Mouse (Mus musculus) mesoderm, embryonic 11.5 days (tissue): ENCODE results near the gene Dnase2a.

Experiments used
- DNase-seq: peaks from one replicate; pipeline ENCODE4 v3.0.0-alpha.2; 2012; ENCODE audit warnings: low read depth, low spot score

The Dnase2a gene

GRCm38 (mm10) chr8:84908421-84909161 is at the start of gene Dnase2a:
Dnase2a (plus strand) TSS chr8:84908560.
- DNase-seq: peak; percentile 97

- peak; percentile 68 for DNase-seq
These were observed 36.7 kb upstream of the Dnase2a start, which contains the start of gene Syce2 for GRCm38 (mm10) chr8:84871376-84872308. Syce2 (plus strand) TSS chr8:84872111.

- peak; percentile 16 for DNase-seq
These were observed 35.9 kb upstream of the Dnase2a start for GRCm38 (mm10) chr8:84872309-84872965.

DNA sequence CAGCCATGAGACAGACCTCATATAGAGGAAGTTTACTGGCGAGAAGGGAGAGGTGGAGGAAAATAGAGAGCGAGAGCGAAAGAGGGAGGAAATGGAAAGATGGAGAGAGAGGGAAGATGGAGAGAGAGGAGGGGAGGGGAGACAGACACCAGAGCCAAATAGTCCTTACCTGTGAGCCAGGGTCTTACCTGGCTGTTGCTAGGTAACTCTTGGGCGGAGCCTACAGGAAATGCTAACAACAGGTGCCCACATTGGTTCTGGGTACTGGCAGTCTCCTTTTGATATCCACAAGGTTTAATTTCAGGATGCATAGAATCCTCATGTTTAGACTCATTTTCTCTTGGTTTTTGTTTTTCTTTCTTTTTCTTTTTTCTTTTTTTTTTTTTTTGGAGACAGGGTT is 35.3 kb upstream of the Dnase2a start:
- no peak for DNase-seq

DNA sequence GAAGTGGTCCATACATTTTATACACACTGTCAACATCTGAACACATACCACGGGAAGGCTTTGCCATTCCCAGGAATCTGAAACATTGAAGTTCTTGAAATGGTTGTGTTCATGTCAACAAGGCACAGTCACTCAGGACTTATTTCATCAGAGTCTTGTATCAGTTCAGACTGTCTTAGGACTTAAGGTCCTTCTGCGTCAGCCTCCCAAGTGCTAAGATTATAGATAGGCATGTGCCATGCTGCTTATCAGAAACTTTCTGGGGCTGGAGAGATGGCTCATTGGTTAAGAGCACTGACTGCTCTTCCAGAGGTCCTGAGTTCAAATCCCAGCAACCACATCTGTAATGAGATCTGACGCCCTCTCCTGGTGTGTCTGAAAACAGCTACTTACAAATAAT is 34.0 kb upstream of the Dnase2a start:
- DNase-seq: no peak

DNA sequence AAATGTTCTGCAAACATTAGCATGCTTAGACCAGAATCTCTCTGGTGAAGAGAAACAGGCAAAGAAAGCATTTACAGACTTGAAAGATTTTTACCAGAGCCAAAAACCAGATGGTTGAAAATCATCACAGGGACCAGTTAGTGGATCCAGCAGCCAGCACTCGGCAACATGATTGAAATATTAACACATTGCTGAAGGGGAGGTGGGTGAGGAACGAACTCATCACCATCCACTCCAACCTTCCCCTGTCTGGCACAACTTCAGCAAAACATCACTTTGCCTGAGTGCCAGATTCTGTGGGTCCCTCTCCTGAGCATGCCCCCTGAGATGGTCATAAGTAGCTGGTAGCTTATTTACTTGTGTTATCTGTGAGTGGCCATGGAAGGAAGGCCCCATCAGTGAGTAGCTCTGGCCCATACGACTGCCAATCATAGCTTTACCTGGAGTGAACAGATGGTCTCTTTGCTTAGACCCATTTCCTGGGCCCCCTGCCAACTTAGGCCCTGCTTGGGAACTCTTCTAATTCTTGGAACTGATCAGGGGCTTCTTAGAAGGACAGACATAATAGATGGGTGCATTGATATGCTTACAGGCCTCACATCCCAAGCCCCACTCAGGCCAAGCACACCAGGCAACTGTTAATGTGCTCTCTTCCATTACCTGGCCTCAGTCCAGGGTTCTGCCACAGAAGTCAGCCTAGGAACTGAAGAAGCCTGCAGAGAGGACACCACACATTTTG is 30.9 kb upstream of the Dnase2a start:
- no peak for DNase-seq

DNA sequence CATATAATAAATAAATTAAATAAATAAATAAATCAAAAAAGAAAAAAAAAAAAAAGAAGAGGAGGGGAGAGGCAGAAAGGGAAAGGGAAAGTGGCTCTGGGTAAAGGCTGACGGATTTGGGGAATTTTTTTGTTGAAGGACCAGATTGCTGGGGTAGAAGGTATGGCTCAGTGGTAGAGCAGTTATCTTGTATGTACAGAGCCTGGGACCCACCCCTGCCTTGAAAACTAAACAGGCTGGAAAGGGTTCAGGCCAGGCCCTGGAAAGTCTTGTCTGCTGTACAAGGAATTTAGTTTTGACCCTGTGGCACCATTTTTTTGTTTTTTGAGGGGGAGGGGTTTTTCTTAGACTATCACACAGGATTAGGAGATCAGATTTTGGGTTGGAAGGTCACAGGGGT is 29.4 kb upstream of the Dnase2a start:
- DNase-seq: no peak

DNA sequence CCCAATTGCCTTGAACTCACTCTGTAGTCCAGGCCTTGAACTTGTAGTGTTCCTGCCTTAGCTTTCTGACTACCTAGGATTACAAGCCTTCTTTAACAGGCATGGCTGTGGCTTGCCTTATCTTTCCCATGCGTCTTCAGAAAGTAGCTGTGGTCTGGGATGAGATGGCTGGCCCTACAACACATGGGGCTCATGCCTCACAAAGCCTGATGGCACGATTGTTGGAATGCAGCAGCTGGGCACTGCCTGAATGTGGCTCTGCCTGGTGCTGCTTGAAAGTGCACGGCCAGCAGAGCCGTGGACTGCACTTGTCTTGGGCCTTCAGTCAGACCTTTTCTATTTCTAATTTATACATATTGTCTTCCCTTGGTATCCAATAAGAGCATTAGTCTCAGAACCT is 23.6 kb upstream of the Dnase2a start:
- DNase-seq: no peak

DNA sequence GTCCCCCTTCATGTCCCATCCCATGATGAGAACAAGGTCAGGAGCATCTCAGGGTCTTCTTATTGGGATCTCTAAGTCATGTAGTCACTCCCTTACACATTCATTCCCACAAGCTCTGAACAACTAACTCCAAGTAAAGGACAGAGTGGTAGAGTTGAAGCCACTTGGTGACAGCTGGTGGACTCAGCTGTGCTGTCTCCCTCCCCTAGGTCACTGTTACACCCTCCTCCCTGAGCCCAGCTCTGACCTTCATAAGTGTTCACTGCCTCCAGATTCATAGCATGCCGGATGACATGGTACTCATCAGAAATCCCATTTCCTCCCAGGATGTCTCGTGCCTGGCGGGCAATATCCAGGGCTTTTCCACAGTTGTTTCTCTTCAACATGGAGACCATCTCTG is 20.1 kb upstream of the Dnase2a start:
- no peak for DNase-seq

- no peak for DNase-seq
These were observed 19.2 kb upstream of the Dnase2a start for GRCm38 (mm10) chr8:84889141-84889540.

GRCm38 (mm10) chr8:84892993-84893708 is 15.2 kb upstream of the Dnase2a start:
- DNase-seq: no peak

DNA sequence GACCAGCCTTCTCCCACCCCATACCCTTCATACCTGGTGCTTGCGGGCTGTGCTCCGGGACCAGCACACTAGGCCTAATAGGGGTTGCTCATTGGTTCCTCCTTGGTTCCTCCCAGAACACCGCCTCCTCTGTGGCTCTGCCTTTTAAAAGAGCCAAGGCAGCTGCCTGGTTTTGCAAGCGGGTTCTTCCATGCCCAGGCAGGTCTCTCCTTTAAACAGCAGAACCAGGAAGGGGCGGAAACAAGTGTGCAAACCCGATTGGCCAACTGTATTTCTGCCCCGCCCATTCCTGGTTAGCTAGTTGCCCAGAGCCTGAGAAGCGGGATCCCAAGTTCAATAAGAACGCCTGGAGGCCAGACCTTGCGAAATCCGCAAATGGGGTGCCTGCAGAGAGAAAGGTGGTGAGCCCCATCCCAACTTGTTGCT is 14.6 kb upstream of the Dnase2a start, which contains the start of gene Gcdh:
Gene Gcdh (minus strand): TSS at position 213 of the 426 bp plus-strand sequence.
- peak; percentile 92 for DNase-seq

DNA sequence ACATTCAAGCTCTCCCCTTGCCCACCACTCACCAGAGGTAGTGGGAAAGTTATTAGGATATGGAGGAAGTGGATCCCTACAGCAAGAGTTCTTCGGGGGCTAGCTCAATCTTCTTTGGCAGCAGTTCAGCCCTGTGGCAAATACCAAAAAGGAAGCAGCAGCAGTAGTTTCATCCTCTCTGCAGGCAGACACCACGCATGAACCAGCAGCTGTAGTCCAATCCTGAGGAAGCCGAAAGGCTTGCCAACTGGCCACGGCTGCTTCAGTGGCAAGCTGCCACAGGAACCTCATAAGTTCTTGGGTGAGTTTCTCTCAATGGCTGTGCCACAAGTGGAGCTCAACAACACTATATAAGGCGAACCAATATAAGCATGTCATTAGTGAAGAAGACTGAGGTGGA is 12.4 kb upstream of the Dnase2a start:
- no peak for DNase-seq

DNA sequence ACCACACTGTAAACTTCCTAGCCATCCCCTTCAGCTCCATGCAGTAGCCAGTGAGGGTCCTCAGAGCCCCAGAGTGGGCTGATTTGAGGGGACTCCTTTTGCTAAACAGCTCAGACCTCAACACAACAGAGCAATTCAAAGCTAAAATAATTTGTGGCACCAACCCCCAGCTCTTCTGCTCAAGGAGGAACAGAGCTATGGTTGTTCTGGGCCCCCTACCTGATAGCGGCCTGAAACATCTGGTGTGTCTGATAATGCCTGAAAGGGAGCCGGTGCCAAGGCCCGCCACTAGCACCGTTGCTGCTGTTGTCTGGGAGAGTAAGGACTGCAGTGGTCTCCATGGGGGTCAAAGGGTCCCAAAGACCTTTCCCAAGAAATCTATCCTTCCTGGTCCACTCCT is 7.3 kb upstream of the Dnase2a start:
- DNase-seq: no peak

DNA sequence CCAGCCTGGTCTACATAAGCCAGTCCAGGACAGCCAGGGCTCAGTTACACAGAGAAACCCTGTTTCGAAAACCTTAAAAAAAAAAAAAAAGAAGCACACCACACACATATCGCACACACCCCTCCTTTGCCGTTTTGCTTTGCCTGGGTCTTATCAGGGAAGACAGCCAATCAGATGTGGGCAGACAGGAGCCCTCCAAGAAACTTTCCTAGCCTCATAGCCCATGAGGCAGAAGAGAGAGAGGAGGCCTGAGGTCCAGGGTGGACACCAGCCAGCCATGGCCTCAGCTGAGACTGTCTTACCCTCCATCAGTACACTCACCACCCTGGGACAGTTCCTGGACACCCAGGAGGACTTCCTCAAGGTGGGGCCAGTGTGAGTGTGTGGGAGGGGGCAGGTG is 6.6 kb upstream of the Dnase2a start, which contains the start of gene Klf1:
Gene Klf1 (plus strand): TSS at position 177 of the 400 bp plus-strand sequence.
- DNase-seq: no peak

GRCm38 (mm10) chr8:84902367-84902919 is 5.9 kb upstream of the Dnase2a start:
- no peak for DNase-seq

GRCm38 (mm10) chr8:84902920-84903661 is 5.3 kb upstream of the Dnase2a start:
- DNase-seq: peak; percentile 90

- no peak for DNase-seq
These were observed 4.0 kb upstream of the Dnase2a start for GRCm38 (mm10) chr8:84904351-84904750.

- DNase-seq: no peak
These were observed 1.3 kb upstream of the Dnase2a start for GRCm38 (mm10) chr8:84907037-84907436.
